Mouse (Mus musculus): ENCODE results near the gene Cdc34b.
"Not testable (repeated sequence)": the region's sequence is repeated elsewhere in the genome, so short reads cannot be mapped to it uniquely, and the experiment has no call there.

The Cdc34b gene

GRCm38 (mm10) chr11:94741732-94742272 is at the start of gene Cdc34b:
Gene Cdc34b (plus strand): TSS chr11:94741782.
- DNase-seq (ENCODE audit: low spot score in 2 of 2), result no peak

- not testable (repeated sequence) for DNase-seq (ENCODE audit: low spot score in 2 of 2)
Measured at GRCm38 (mm10) chr11:94692502-94692901, 49.1 kb upstream of the Cdc34b start.

- no peak for DNase-seq (ENCODE audit: low spot score in 2 of 2)
Measured at GRCm38 (mm10) chr11:94695508-94695907, 46.1 kb upstream of the Cdc34b start.

- no peak for DNase-seq (ENCODE audit: low spot score in 2 of 2)
Measured at GRCm38 (mm10) chr11:94697140-94697539, 44.4 kb upstream of the Cdc34b start.

- no peak for DNase-seq (ENCODE audit: low spot score in 2 of 2)
Measured at GRCm38 (mm10) chr11:94697703-94698464, 43.7 kb upstream of the Cdc34b start.

GRCm38 (mm10) chr11:94699399-94699798 is 42.2 kb upstream of the Cdc34b start:
- DNase-seq (ENCODE audit: low spot score in 2 of 2), result no peak

GRCm38 (mm10) chr11:94701401-94702215 is 40.0 kb upstream of the Cdc34b start:
- no peak for DNase-seq (ENCODE audit: low spot score in 2 of 2)

- DNase-seq (ENCODE audit: low spot score in 2 of 2), result no peak
Measured at GRCm38 (mm10) chr11:94702216-94702610, 39.4 kb upstream of the Cdc34b start.

- no peak for DNase-seq (ENCODE audit: low spot score in 2 of 2)
Measured at GRCm38 (mm10) chr11:94704020-94704419, 37.6 kb upstream of the Cdc34b start.

- no peak for DNase-seq (ENCODE audit: low spot score in 2 of 2)
Measured at GRCm38 (mm10) chr11:94704472-94704871, 37.1 kb upstream of the Cdc34b start, which contains the start of gene Gm11541. Gene Gm11541 (minus strand): TSS chr11:94704499.

GRCm38 (mm10) chr11:94713246-94713860 is 28.2 kb upstream of the Cdc34b start:
- no peak for DNase-seq (ENCODE audit: low spot score in 2 of 2)

- peak; percentile 17 to 31 for DNase-seq (ENCODE audit: low spot score in 2 of 2)
Measured at GRCm38 (mm10) chr11:94715622-94716021, 26.0 kb upstream of the Cdc34b start.

GRCm38 (mm10) chr11:94716754-94717153 is 24.8 kb upstream of the Cdc34b start:
- no peak for DNase-seq (ENCODE audit: low spot score in 2 of 2)

GRCm38 (mm10) chr11:94717239-94717638 is 24.3 kb upstream of the Cdc34b start:
- DNase-seq (ENCODE audit: low spot score in 2 of 2), result no peak

- no peak for DNase-seq (ENCODE audit: low spot score in 2 of 2)
Measured at GRCm38 (mm10) chr11:94718113-94718909, 23.3 kb upstream of the Cdc34b start.

GRCm38 (mm10) chr11:94719216-94719615 is 22.4 kb upstream of the Cdc34b start:
- no peak for DNase-seq (ENCODE audit: low spot score in 2 of 2)

- DNase-seq (ENCODE audit: low spot score in 2 of 2), result no peak
Measured at GRCm38 (mm10) chr11:94727306-94727705, 14.3 kb upstream of the Cdc34b start.

GRCm38 (mm10) chr11:94728545-94728944 is 13.0 kb upstream of the Cdc34b start:
- DNase-seq (ENCODE audit: low spot score in 2 of 2), result no peak

GRCm38 (mm10) chr11:94729565-94729964 is 12.0 kb upstream of the Cdc34b start:
- DNase-seq (ENCODE audit: low spot score in 2 of 2), result no peak

GRCm38 (mm10) chr11:94730261-94730660 is 11.3 kb upstream of the Cdc34b start:
- peak in 1 of 2 experiments; percentile 67 for DNase-seq (ENCODE audit: low spot score in 2 of 2)

GRCm38 (mm10) chr11:94731229-94731628 is 10.4 kb upstream of the Cdc34b start:
- DNase-seq (ENCODE audit: low spot score in 2 of 2), result no peak
